Mouse (Mus musculus) hindbrain, embryonic 12.5 days (tissue): ENCODE results near the gene Art5. TPM values are rescaled to one million over a fixed set of nuclear protein-coding genes. Genes with fewer than 3 reads are reported as not detected.
A peak's percentile ranks its signal among the peaks of the same experiment; 100 is the strongest.

Source experiments
- ATAC-seq: fragments of 200-750 bp; cut with Nextera tagmentation; 2 replicates; pipeline ENCODE4 v1.8.0; 2017; ENCODE audit warnings: moderate TSS enrichment; ENCODE audit not compliant: low FRiP score
- H3K27ac ChIP-seq: fragments of 300-500 bp; sonication (generic); 2 replicates; pipeline ENCODE4 v1.5.1; 2016; ENCODE audit warnings: mild to moderate bottlenecking
- H3K27me3 ChIP-seq: fragments of 300-500 bp; sonication (generic); 2 replicates; pipeline ENCODE4 v1.6.1; 2016; ENCODE audit warnings: mild to moderate bottlenecking
- H3K36me3 ChIP-seq: fragments of 300-500 bp; sonication (generic); 2 replicates; pipeline ENCODE4 v1.6.1; 2016; ENCODE audit warnings: mild to moderate bottlenecking
- H3K4me1 ChIP-seq: fragments of 300-500 bp; sonication (generic); 2 replicates; pipeline ENCODE4 v1.6.1; 2016
- H3K4me2 ChIP-seq: fragments of 300-500 bp; sonication (generic); replicated peaks from 2 replicates; pipeline ENCODE4 v1.6.1; 2016; ENCODE audit warnings: mild to moderate bottlenecking
- H3K4me3 ChIP-seq: fragments of 300-500 bp; sonication (generic); 2 replicates; pipeline ENCODE4 v1.5.1; 2016; ENCODE audit warnings: mild to moderate bottlenecking
- H3K9ac ChIP-seq: fragments of 300-500 bp; sonication (generic); 2 replicates; pipeline ENCODE4 v1.6.1; 2016; ENCODE audit warnings: mild to moderate bottlenecking, moderate library complexity
- H3K9me3 ChIP-seq: fragments of 300-500 bp; sonication (generic); replicated peaks from 2 replicates; pipeline ENCODE4 v1.6.1; 2016; ENCODE audit warnings: mild to moderate bottlenecking
- WGBS: fragments of 180-500 bp; shearing (Covaris S2); methylation state at CpG from one replicate; pipeline ENCODE4 v1.1.7; 2016; 5-methylcytosine and 5-hydroxymethylcytosine counted together
- polyA plus RNA-seq: library from polyadenylated mRNA; unstranded; fragments of >200 nt; fragmentation: Nextera tagmentation; extraction: Ambion mirVana; gene quantifications from 2 replicates; pipeline ENCODE4 v1.2.1, GENCODE M21; 2016

Gene Art5
- polyA plus RNA-seq, result 1.1 and 1.3 TPM in 2 replicates

DNA sequence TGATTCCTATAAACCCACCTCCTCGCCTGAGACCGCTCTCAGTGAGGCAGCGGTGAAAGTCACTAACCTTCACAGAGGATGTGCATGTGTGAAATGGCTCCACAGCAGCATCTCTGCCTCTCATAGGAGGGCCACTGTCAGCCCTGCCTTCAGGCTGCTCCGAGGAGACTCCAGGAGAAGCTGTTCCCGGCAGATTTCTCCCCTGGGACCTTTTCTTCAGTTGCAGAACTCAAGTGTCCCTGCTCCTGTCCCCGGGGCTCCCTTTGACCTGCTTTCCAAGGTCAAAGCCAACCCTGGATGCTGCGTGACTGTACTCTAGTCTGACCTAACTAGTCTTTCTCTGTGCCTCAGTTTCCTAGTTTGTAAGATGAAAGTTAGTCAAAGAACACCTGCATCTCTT is at the start of gene Art5:
Art5 (minus strand) TSS at position 319 of the 400 bp plus-strand sequence.
- Histone ChIP-seq H3K9ac (no peak within 1 kb of the TSS), H3K4me3 (no peak within 1 kb of the TSS), H3K27ac (no peak within 1 kb of the TSS), H3K27me3 (peaks cover 4% of the 10 kb centered on the region; the same call in 1 of the 2 replicates), H3K9me3 (no peaks in the 10 kb centered on the region), H3K4me1 (peaks cover 5% of the 10 kb centered on the region), H3K36me3 (no peaks in the 10 kb centered on the region), H3K4me2 (no peak within 1 kb of the TSS)
- no peak for ATAC-seq
- WGBS, result 81% methylated on average over 7 of the region's 7 CpGs

- WGBS, result 97% methylated on average over 5 of the region's 5 CpGs
- Histone ChIP-seq H3K9ac (no peak overlapping the region), H3K27me3 (no peaks in the 10 kb centered on the region), H3K9me3 (no peaks in the 10 kb centered on the region), H3K27ac (no peak overlapping the region), H3K4me1 (no peaks in the 10 kb centered on the region), H3K36me3 (peaks cover 49% of the 10 kb centered on the region), H3K4me2 (no peak overlapping the region), H3K4me3 (no peak overlapping the region)
- no peak for ATAC-seq
Measured at GRCm38 (mm10) chr7:102153691-102154090, 44.4 kb upstream of the Art5 start.

DNA sequence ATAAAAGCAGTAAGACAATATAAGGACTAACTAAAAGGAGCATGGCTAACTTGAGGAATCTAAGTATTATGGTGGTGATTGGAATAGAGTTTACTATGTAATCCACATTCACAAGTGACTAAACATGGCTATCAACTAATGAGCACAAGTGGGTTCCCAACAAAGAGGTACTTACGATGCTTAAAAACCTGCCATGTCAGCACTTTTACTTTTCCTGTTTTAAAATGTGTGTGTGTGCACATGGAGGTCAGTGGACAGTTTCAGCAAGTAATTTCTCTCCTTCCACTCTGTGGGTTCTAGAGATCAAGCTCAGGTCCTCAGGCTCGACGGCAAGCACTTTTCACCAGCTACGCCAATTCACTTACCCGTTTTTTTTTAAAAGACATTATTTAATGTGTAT is 28.6 kb upstream of the Art5 start:
- Histone ChIP-seq H3K27me3 (no peaks in the 10 kb centered on the region), H3K4me3 (no peak overlapping the region), H3K4me2 (no peak overlapping the region), H3K9ac (no peak overlapping the region), H3K4me1 (no peaks in the 10 kb centered on the region), H3K27ac (no peak overlapping the region), H3K36me3 (peaks cover 68% of the 10 kb centered on the region), H3K9me3 (no peaks in the 10 kb centered on the region)
- ATAC-seq, result no peak
- over 99% methylated on average over 5 of the region's 5 CpGs for WGBS

- Histone ChIP-seq H3K4me2 (no peak overlapping the region), H3K27ac (no peak overlapping the region), H3K4me3 (no peak overlapping the region), H3K4me1 (no peaks in the 10 kb centered on the region), H3K9me3 (no peaks in the 10 kb centered on the region), H3K27me3 (no peaks in the 10 kb centered on the region), H3K9ac (no peak overlapping the region), H3K36me3 (peaks cover 73% of the 10 kb centered on the region)
- 91% methylated on average over 1 of the region's 1 CpGs for WGBS
- no peak for ATAC-seq
Measured at GRCm38 (mm10) chr7:102137464-102137863, 28.2 kb upstream of the Art5 start.

DNA sequence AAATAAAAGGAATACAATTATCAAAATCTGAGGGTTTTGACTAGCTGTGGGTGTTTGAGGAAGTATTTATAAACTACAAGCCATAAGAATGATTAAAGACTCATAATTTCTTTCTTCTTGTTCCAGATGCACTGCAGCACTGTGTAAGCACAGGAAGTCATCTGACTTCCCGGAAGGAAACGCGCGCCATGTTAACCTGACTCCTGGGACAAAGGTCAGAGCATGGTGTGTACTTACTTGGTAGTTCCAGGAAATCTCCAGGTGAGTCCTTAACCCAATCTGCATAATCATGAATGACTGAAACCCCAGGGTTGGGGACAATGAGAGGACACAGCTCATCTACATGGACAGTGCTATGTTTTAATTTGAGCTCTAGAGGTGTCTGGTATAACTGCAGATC is 23.1 kb upstream of the Art5 start:
- H3K4me2 ChIP-seq, result no peak overlapping the region
- ATAC-seq, result no peak
- H3K4me1 ChIP-seq, result no peaks in the 10 kb centered on the region
- peaks cover 68% of the 10 kb centered on the region for H3K36me3 ChIP-seq
- no peak overlapping the region for H3K9ac ChIP-seq
- H3K4me3 ChIP-seq, result no peak overlapping the region
- H3K9me3 ChIP-seq, result no peaks in the 10 kb centered on the region
- 93% methylated on average over 4 of the region's 4 CpGs for WGBS
- H3K27ac ChIP-seq, result no peak overlapping the region
- H3K27me3 ChIP-seq, result no peaks in the 10 kb centered on the region

- H3K9me3 ChIP-seq, result no peaks in the 10 kb centered on the region
- WGBS, result 95% methylated on average over 10 of the region's 10 CpGs
- no peak overlapping the region for H3K4me3 ChIP-seq
- no peaks in the 10 kb centered on the region for H3K4me1 ChIP-seq
- no peaks in the 10 kb centered on the region for H3K27me3 ChIP-seq
- no peak overlapping the region for H3K27ac ChIP-seq
- H3K4me2 ChIP-seq, result no peak overlapping the region
- no peak overlapping the region for H3K9ac ChIP-seq
- no peak for ATAC-seq
- H3K36me3 ChIP-seq, result peaks cover 72% of the 10 kb centered on the region
Measured at GRCm38 (mm10) chr7:102120326-102120725, 11.0 kb upstream of the Art5 start.

- H3K4me1 ChIP-seq, result no peaks in the 10 kb centered on the region
- 80% methylated on average over 6 of the region's 6 CpGs for WGBS
- peaks cover 43% of the 10 kb centered on the region for H3K36me3 ChIP-seq
- ATAC-seq, result no peak
- no peaks in the 10 kb centered on the region for H3K27me3 ChIP-seq
- no peaks in the 10 kb centered on the region for H3K9me3 ChIP-seq
- H3K4me2 ChIP-seq, result no peak overlapping the region
- H3K4me3 ChIP-seq, result no peak overlapping the region
- H3K27ac ChIP-seq, result no peak overlapping the region
- no peak overlapping the region for H3K9ac ChIP-seq
Measured at GRCm38 (mm10) chr7:102117382-102117781, 8.1 kb upstream of the Art5 start.

GRCm38 (mm10) chr7:102116579-102117331 is 7.5 kb upstream of the Art5 start, which contains the start of gene Chrna10:
Gene Chrna10, minus strand, starts transcription at chr7:102116828.
- H3K27ac ChIP-seq, result no peak within 1 kb of the TSS
- no peak within 1 kb of the TSS for H3K4me3 ChIP-seq
- H3K9ac ChIP-seq, result no peak within 1 kb of the TSS
- no peaks in the 10 kb centered on the region for H3K27me3 ChIP-seq
- H3K36me3 ChIP-seq, result peaks cover 36% of the 10 kb centered on the region
- no peaks in the 10 kb centered on the region for H3K9me3 ChIP-seq
- no peak within 1 kb of the TSS for H3K4me2 ChIP-seq
- no peak for ATAC-seq
- no peaks in the 10 kb centered on the region for H3K4me1 ChIP-seq
- WGBS, result 57% methylated on average over 7 of the region's 7 CpGs

- peaks cover 2% of the 10 kb centered on the region; the same call in 1 of the 2 replicates for H3K36me3 ChIP-seq
- no peaks in the 10 kb centered on the region for H3K9me3 ChIP-seq
- H3K27me3 ChIP-seq, result no peaks in the 10 kb centered on the region
- no peak overlapping the region for H3K4me2 ChIP-seq
- H3K9ac ChIP-seq, result no peak overlapping the region
- no peak overlapping the region for H3K27ac ChIP-seq
- no peaks in the 10 kb centered on the region for H3K4me1 ChIP-seq
- ATAC-seq, result 0 out of 2 replicates have a peak, but pooled peaks have one; percentile 13
- H3K4me3 ChIP-seq, result no peak overlapping the region
- 83% methylated on average over 45 of the region's 45 CpGs for WGBS
Measured at GRCm38 (mm10) chr7:102113151-102113729, 4.0 kb upstream of the Art5 start.

DNA sequence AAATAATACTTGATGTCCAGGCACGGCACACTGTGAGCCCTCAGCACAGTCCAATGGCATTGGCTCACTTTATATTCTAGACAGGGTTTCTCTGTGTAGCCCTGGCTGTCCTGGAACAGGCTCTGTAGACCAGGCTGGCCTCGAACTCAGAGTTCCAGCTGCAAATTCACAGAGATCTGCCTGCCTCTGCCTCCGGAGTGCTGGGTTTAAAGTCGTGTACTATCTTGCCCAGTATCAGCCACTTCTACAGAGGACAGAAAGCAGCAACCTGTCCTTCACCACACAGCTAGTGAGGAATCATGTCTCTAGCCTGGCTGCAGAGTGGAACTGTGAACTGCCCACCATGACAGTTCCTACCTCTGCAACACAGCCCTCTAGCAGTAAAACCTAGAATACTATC is 457 bp upstream of the Art5 start:
- Histone ChIP-seq H3K4me2 (no peak overlapping the region), H3K4me3 (no peak overlapping the region), H3K27me3 (peaks cover 4% of the 10 kb centered on the region; the same call in 1 of the 2 replicates), H3K9me3 (no peaks in the 10 kb centered on the region), H3K4me1 (peaks cover 5% of the 10 kb centered on the region), H3K36me3 (no peaks in the 10 kb centered on the region), H3K9ac (no peak overlapping the region), H3K27ac (no peak overlapping the region)
- 86% methylated on average over 4 of the region's 4 CpGs for WGBS
- ATAC-seq, result no peak

GRCm38 (mm10) chr7:102108206-102108605 is 1.1 kb downstream of the Art5 start:
- Histone ChIP-seq H3K27ac (no peak overlapping the region), H3K9ac (no peak overlapping the region), H3K27me3 (peaks cover 4% of the 10 kb centered on the region; the same call in 1 of the 2 replicates), H3K4me1 (peaks cover 5% of the 10 kb centered on the region), H3K4me2 (no peak overlapping the region), H3K4me3 (no peak overlapping the region), H3K9me3 (no peaks in the 10 kb centered on the region), H3K36me3 (no peaks in the 10 kb centered on the region)
- ATAC-seq, result no peak
- 85% methylated on average over 1 of the region's 1 CpGs for WGBS

DNA sequence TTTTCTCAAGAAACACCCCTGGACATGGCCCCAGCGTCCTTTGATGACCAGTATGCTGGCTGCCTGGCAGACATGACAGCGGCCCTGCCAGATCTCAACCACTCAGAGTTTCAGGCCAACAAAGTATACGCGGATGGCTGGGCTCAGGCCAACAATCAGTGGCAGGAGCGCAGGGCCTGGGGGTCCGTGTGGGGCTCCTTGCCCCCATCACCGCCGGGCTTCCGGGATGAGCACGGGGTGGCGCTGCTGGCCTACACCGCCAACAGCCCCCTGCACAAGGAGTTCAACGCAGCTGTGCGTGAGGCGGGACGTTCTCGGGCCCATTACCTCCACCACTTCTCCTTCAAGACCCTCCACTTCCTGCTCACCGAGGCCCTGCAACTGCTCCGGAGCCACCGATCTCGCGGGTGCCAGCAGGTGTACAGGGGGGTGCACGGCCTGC is 2.6 kb downstream of the Art5 start:
- peaks cover 4% of the 10 kb centered on the region; the same call in 1 of the 2 replicates for H3K27me3 ChIP-seq
- ATAC-seq, result peak; percentile 41

More for the DNA sequence above, 2.6 kb downstream of the Art5 start:
- WGBS, result 21% methylated on average over 23 of the region's 23 CpGs
- H3K9ac ChIP-seq, result peak overlapping the region; percentile 23; the same call in 1 of the 2 replicates
- H3K4me1 ChIP-seq, result peaks cover 13% of the 10 kb centered on the region
- H3K4me3 ChIP-seq, result peak overlapping the region; percentile 24
- H3K27ac ChIP-seq, result no peak overlapping the region
- peak overlapping the region; percentile 53 for H3K4me2 ChIP-seq
- no peaks in the 10 kb centered on the region for H3K36me3 ChIP-seq
- no peaks in the 10 kb centered on the region for H3K9me3 ChIP-seq
